Mouse (Mus musculus) embryonic facial prominence, embryonic 13.5 days (tissue): ENCODE measurements around the gene Phb2. TPM values are rescaled to one million over a fixed set of nuclear protein-coding genes. Genes with fewer than 3 reads are reported as not detected.

Experiments used
- ATAC-seq: fragments of 200-750 bp; cut with Nextera tagmentation; 2 replicates; pipeline ENCODE4 v1.8.0; 2017; ENCODE audit warnings: low read depth; ENCODE audit not compliant: insufficient number of reproducible peaks, insufficient read depth, low FRiP score, low TSS enrichment
- H3K27ac ChIP-seq: fragments of 300-500 bp; sonication (generic); 2 replicates; pipeline ENCODE4 v1.5.1; 2015; ENCODE audit warnings: moderate library complexity, mild to moderate bottlenecking, inconsistent platforms
- H3K27me3 ChIP-seq: fragments of 300-500 bp; sonication (generic); 2 replicates; pipeline ENCODE4 v1.6.1; 2015; ENCODE audit warnings: mild to moderate bottlenecking, inconsistent platforms
- H3K36me3 ChIP-seq: fragments of 300-500 bp; sonication (generic); 2 replicates; pipeline ENCODE4 v1.6.1; 2015; ENCODE audit warnings: mild to moderate bottlenecking, inconsistent platforms
- H3K4me1 ChIP-seq: fragments of 300-500 bp; sonication (generic); 2 replicates; pipeline ENCODE4 v1.6.1; 2015; ENCODE audit warnings: inconsistent platforms
- H3K4me2 ChIP-seq: fragments of 300-500 bp; sonication (generic); 2 replicates; pipeline ENCODE4 v1.6.1; 2015; ENCODE audit warnings: moderate library complexity, mild to moderate bottlenecking, inconsistent platforms
- H3K4me3 ChIP-seq: fragments of 300-500 bp; sonication (generic); 2 replicates; pipeline ENCODE4 v1.5.1; 2015; ENCODE audit warnings: mild to moderate bottlenecking, inconsistent platforms
- H3K9ac ChIP-seq: fragments of 300-500 bp; sonication (generic); 2 replicates; pipeline ENCODE4 v1.6.1; 2015; ENCODE audit warnings: mild to moderate bottlenecking, inconsistent platforms
- H3K9me3 ChIP-seq: fragments of 300-500 bp; sonication (generic); 2 replicates; pipeline ENCODE4 v1.6.1; 2016; ENCODE audit warnings: inconsistent platforms
- WGBS: fragments of 180-500 bp; shearing (Covaris S2); methylation state at CpG from one replicate; pipeline ENCODE4 v1.1.7; 2015; ENCODE audit warnings: mixed read lengths; 5-methylcytosine and 5-hydroxymethylcytosine counted together
- polyA plus RNA-seq: library from polyadenylated mRNA; unstranded; fragments of >200 nt; fragmentation: Nextera tagmentation; extraction: Ambion mirVana; gene quantifications from 2 replicates; pipeline ENCODE4 v1.2.1, GENCODE M21; 2015

Gene Phb2
- polyA plus RNA-seq, 1 experiment from 2014 or later = 351 TPM

GRCm38 (mm10) chr6:124708289-124708889, 3.7 kb upstream of the Phb2 start:
- no peak overlapping the region for H3K4me3 ChIP-seq
- ATAC-seq = no peak
- H3K9me3 ChIP-seq = no peaks in the 10 kb centered on the region
- H3K4me2 ChIP-seq = no peak overlapping the region
- H3K4me1 ChIP-seq = peaks cover 31% of the 10 kb centered on the region
- peaks cover 56% of the 10 kb centered on the region for H3K36me3 ChIP-seq
- no peak overlapping the region for H3K27ac ChIP-seq
- H3K27me3 ChIP-seq = no peaks in the 10 kb centered on the region
- H3K9ac ChIP-seq = no peak overlapping the region
- WGBS = 94% methylated on average over 10 of the region's 10 CpGs

- Histone ChIP-seq H3K27me3 (no peaks in the 10 kb centered on the region), H3K27ac (peak overlapping the region; percentile 90), H3K4me1 (peaks cover 38% of the 10 kb centered on the region), H3K36me3 (peaks cover 51% of the 10 kb centered on the region), H3K4me2 (peak overlapping the region; percentile 95), H3K9ac (peak overlapping the region; percentile 98), H3K9me3 (no peaks in the 10 kb centered on the region), H3K4me3 (peak overlapping the region; percentile 98)
- no peak for ATAC-seq
- 11% methylated on average over 11 of the region's 11 CpGs for WGBS
These were observed 782 bp downstream of the Phb2 start for GRCm38 (mm10) chr6:124712918-124713317.

- peak overlapping the region; percentile 65; the same call in 1 of the 2 replicates for H3K27ac ChIP-seq
- peaks cover 38% of the 10 kb centered on the region for H3K36me3 ChIP-seq
- H3K4me2 ChIP-seq = peak overlapping the region; percentile 47
- no peak for ATAC-seq
- no peaks in the 10 kb centered on the region for H3K9me3 ChIP-seq
- H3K27me3 ChIP-seq = no peaks in the 10 kb centered on the region
- peak overlapping the region; percentile 39 for H3K4me3 ChIP-seq
- H3K9ac ChIP-seq = no peak overlapping the region
- peaks cover 25% of the 10 kb centered on the region for H3K4me1 ChIP-seq
- 63% methylated on average over 20 of the region's 20 CpGs for WGBS
These were observed 4.8 kb downstream of the Phb2 start for GRCm38 (mm10) chr6:124716864-124717490.

- ATAC-seq = no peak
- H3K36me3 ChIP-seq = peaks cover 38% of the 10 kb centered on the region
- peak overlapping the region; percentile 65 for H3K27ac ChIP-seq
- H3K4me1 ChIP-seq = peaks cover 21% of the 10 kb centered on the region
- H3K9ac ChIP-seq = peak overlapping the region; percentile 65
- 66% methylated on average over 13 of the region's 13 CpGs for WGBS
- peak overlapping the region; percentile 39 for H3K4me3 ChIP-seq
- no peaks in the 10 kb centered on the region for H3K9me3 ChIP-seq
- no peaks in the 10 kb centered on the region for H3K27me3 ChIP-seq
- peak overlapping the region; percentile 47 for H3K4me2 ChIP-seq
These were observed 5.8 kb downstream of the Phb2 start for GRCm38 (mm10) chr6:124717968-124718367.

- H3K27me3 ChIP-seq = no peaks in the 10 kb centered on the region
- H3K4me1 ChIP-seq = peaks cover 14% of the 10 kb centered on the region
- H3K27ac ChIP-seq = peak overlapping the region; percentile 73
- peak; percentile 48; the same call in 1 of the 2 replicates for ATAC-seq
- H3K9me3 ChIP-seq = no peaks in the 10 kb centered on the region
- H3K36me3 ChIP-seq = peaks cover 38% of the 10 kb centered on the region
- H3K4me3 ChIP-seq = peak overlapping the region; percentile 39
- 46% methylated on average over 16 of the region's 16 CpGs for WGBS
- H3K9ac ChIP-seq = peak overlapping the region; percentile 65
- H3K4me2 ChIP-seq = peak overlapping the region; percentile 49
These were observed 6.6 kb downstream of the Phb2 start for GRCm38 (mm10) chr6:124718703-124719102.

GRCm38 (mm10) chr6:124719354-124719978, 7.3 kb downstream of the Phb2 start:
- H3K9ac ChIP-seq = peak overlapping the region; percentile 65
- 58% methylated on average over 7 of the region's 7 CpGs for WGBS
- peak overlapping the region; percentile 73 for H3K27ac ChIP-seq

GRCm38 (mm10) chr6:124720904-124721303, 8.8 kb downstream of the Phb2 start:
- no peak overlapping the region for H3K4me2 ChIP-seq
- 0 out of 2 replicates have a peak, but pooled peaks cover 7% of the 10 kb centered on the region for H3K4me1 ChIP-seq
- no peaks in the 10 kb centered on the region for H3K27me3 ChIP-seq
- H3K9ac ChIP-seq = peak overlapping the region; percentile 44; the same call in 1 of the 2 replicates
- ATAC-seq = no peak
- H3K27ac ChIP-seq = no peak overlapping the region
- no peaks in the 10 kb centered on the region for H3K9me3 ChIP-seq
- whole genome bisulfite sequencing = 72% methylated on average over 11 of the region's 11 CpGs
- no peak overlapping the region for H3K4me3 ChIP-seq
- H3K36me3 ChIP-seq = peaks cover 16% of the 10 kb centered on the region

More at GRCm38 (mm10) chr6:124719354-124719978, 7.3 kb downstream of the Phb2 start:
- Histone ChIP-seq H3K9me3 (no peaks in the 10 kb centered on the region), H3K4me2 (peak overlapping the region; percentile 49), H3K4me1 (0 out of 2 replicates have a peak, but pooled peaks cover 7% of the 10 kb centered on the region), H3K4me3 (peak overlapping the region; percentile 39), H3K27me3 (no peaks in the 10 kb centered on the region), H3K36me3 (peaks cover 31% of the 10 kb centered on the region)
- no peak for ATAC-seq

GRCm38 (mm10) chr6:124722876-124723473, 10.8 kb downstream of the Phb2 start:
- Histone ChIP-seq H3K27ac (no peak overlapping the region), H3K36me3 (no peaks in the 10 kb centered on the region), H3K4me1 (0 out of 2 replicates have a peak, but pooled peaks cover 7% of the 10 kb centered on the region), H3K4me2 (no peak overlapping the region), H3K9me3 (no peaks in the 10 kb centered on the region), H3K9ac (no peak overlapping the region), H3K27me3 (no peaks in the 10 kb centered on the region), H3K4me3 (no peak overlapping the region)
- no peak for ATAC-seq
- 86% methylated on average over 6 of the region's 6 CpGs for WGBS

GRCm38 (mm10) chr6:124723541-124723940, 11.4 kb downstream of the Phb2 start:
- no peaks in the 10 kb centered on the region for H3K9me3 ChIP-seq
- H3K27ac ChIP-seq = no peak overlapping the region
- H3K27me3 ChIP-seq = no peaks in the 10 kb centered on the region
- no peak overlapping the region for H3K9ac ChIP-seq
- 76% methylated on average over 8 of the region's 8 CpGs for WGBS
- no peak overlapping the region for H3K4me3 ChIP-seq
- H3K4me1 ChIP-seq = 0 out of 2 replicates have a peak, but pooled peaks cover 7% of the 10 kb centered on the region
- ATAC-seq = no peak
- H3K4me2 ChIP-seq = no peak overlapping the region
- H3K36me3 ChIP-seq = no peaks in the 10 kb centered on the region

- Histone ChIP-seq H3K4me1 (0 out of 2 replicates have a peak, but pooled peaks cover 7% of the 10 kb centered on the region), H3K27me3 (no peaks in the 10 kb centered on the region), H3K9me3 (no peaks in the 10 kb centered on the region), H3K9ac (no peak overlapping the region), H3K4me3 (no peak overlapping the region), H3K36me3 (no peaks in the 10 kb centered on the region), H3K4me2 (no peak overlapping the region), H3K27ac (no peak overlapping the region)
- 82% methylated on average over 10 of the region's 10 CpGs for WGBS
- no peak for ATAC-seq
These were observed 12.3 kb downstream of the Phb2 start for GRCm38 (mm10) chr6:124724472-124724871.

- Histone ChIP-seq H3K36me3 (no peaks in the 10 kb centered on the region), H3K4me2 (no peak overlapping the region), H3K27ac (no peak overlapping the region), H3K4me3 (no peak overlapping the region), H3K4me1 (peaks cover 9% of the 10 kb centered on the region), H3K27me3 (no peaks in the 10 kb centered on the region), H3K9me3 (no peaks in the 10 kb centered on the region), H3K9ac (no peak overlapping the region)
- ATAC-seq = no peak
- WGBS = 92% methylated on average over 10 of the region's 10 CpGs
These were observed 16.5 kb downstream of the Phb2 start for GRCm38 (mm10) chr6:124728621-124729020.
